Mouse (Mus musculus) cerebellum, adult 9-10 months (tissue): Measurements from ENCODE around the gene Lancl2.

Source experiments
- DNase-seq: peaks from one replicate; pipeline ENCODE4 v3.0.0; 2022

Gene Lancl2

GRCm38 (mm10) chr6:57768948-57769525 lies 66.7 kb downstream of the Lancl2 start:
- no peak for DNase-seq

- no peak for DNase-seq
Measured at GRCm38 (mm10) chr6:57770467-57771190, 68.3 kb downstream of the Lancl2 start.

GRCm38 (mm10) chr6:57773792-57774191 lies 71.5 kb downstream of the Lancl2 start:
- DNase-seq: no peak

- DNase-seq: no peak
Measured at GRCm38 (mm10) chr6:57780359-57780758, 78.0 kb downstream of the Lancl2 start.

GRCm38 (mm10) chr6:57782658-57783057 lies 80.3 kb downstream of the Lancl2 start:
- DNase-seq: no peak

- DNase-seq: no peak
Measured at GRCm38 (mm10) chr6:57784251-57784650, 81.9 kb downstream of the Lancl2 start.

- no peak for DNase-seq
Measured at GRCm38 (mm10) chr6:57787376-57787775, 85.0 kb downstream of the Lancl2 start.
